Mouse (Mus musculus) stomach, embryonic 16.5 days (tissue): ENCODE results near the gene Mpdz. TPM values are rescaled to one million over a fixed set of nuclear protein-coding genes. Genes with fewer than 3 reads are reported as not detected.

Experiments used
- ATAC-seq: fragments of 200-750 bp; cut with Nextera tagmentation; 2 replicates; pipeline ENCODE4 v1.8.0; 2017; ENCODE audit warnings: moderate number of reproducible peaks, moderate TSS enrichment; ENCODE audit not compliant: insufficient read depth, low FRiP score
- H3K27ac ChIP-seq: fragments of 300-500 bp; sonication (generic); 2 replicates; pipeline ENCODE4 v1.5.1; 2014; ENCODE audit warnings: low read length
- H3K27me3 ChIP-seq: fragments of 300-500 bp; sonication (generic); 2 replicates; pipeline ENCODE4 v1.6.1; 2014; ENCODE audit warnings: low read length, control low read depth, mixed read lengths; ENCODE audit not compliant: control insufficient read depth, insufficient read depth
- H3K36me3 ChIP-seq: fragments of 300-500 bp; sonication (generic); 2 replicates; pipeline ENCODE4 v1.6.1; 2014; ENCODE audit warnings: low read length; ENCODE audit not compliant: control insufficient read depth, insufficient read depth
- H3K4me1 ChIP-seq: fragments of 300-500 bp; sonication (generic); 2 replicates; pipeline ENCODE4 v1.6.1; 2014; ENCODE audit warnings: low read length, control low read depth, mixed read lengths; ENCODE audit not compliant: control insufficient read depth, insufficient read depth
- H3K4me2 ChIP-seq: fragments of 300-500 bp; sonication (generic); 2 replicates; pipeline ENCODE4 v1.6.1; 2014; ENCODE audit warnings: low read depth, low read length, mixed read lengths
- H3K4me3 ChIP-seq: fragments of 300-500 bp; sonication (generic); replicated peaks from 2 replicates; pipeline ENCODE4 v1.5.1; 2014; ENCODE audit warnings: mild to moderate bottlenecking, low read length
- H3K9ac ChIP-seq: fragments of 300-500 bp; sonication (generic); 2 replicates; pipeline ENCODE4 v1.6.1; 2014; ENCODE audit warnings: low read length
- H3K9me3 ChIP-seq: fragments of 300-500 bp; sonication (generic); replicated peaks from 2 replicates; pipeline ENCODE4 v1.6.1; 2016; ENCODE audit warnings: low read length, control low read depth; ENCODE audit not compliant: control insufficient read depth
- WGBS: fragments of 180-500 bp; shearing (Covaris S2); extraction: QIAGEN DNeasy Blood & Tissue Kit; methylation state at CpG from one replicate; pipeline ENCODE4 v1.1.7; 2014; 5-methylcytosine and 5-hydroxymethylcytosine counted together
- polyA plus RNA-seq: library from polyadenylated mRNA; unstranded; fragments of >200 nt; fragmentation: Nextera tagmentation; extraction: Ambion mirVana; gene quantifications from 2 replicates; pipeline ENCODE4 v1.2.1, GENCODE M21; 2015

Gene Mpdz
- polyA plus RNA-seq, 1 experiment from 2014 or later, result 23.4 TPM

DNA sequence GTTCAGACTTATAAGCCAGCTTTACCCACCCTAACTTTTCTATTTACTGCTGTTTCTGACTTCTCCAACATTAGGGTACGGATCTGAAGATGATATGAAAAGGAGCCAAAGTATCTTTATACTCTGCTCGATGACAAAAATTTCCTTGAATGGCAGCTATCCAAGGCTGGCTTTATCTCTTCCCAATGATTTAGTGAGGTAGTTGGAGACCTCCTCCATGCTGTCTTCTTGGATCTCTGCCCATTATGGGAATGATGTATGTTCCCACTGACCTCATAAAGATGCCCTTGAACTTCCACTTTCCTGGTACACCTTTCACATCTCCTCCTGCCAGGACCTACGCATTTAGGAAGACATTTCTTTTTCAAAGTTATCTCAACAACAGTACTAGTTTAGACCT, 11.2 kb upstream of the Mpdz start:
- H3K36me3 ChIP-seq, result no peaks in the 10 kb centered on the region
- no peak overlapping the region for H3K4me2 ChIP-seq
- no peaks in the 10 kb centered on the region for H3K27me3 ChIP-seq
- no peak overlapping the region for H3K9ac ChIP-seq
- 68% methylated on average over 3 of the region's 3 CpGs for WGBS
- ATAC-seq, result no peak
- H3K27ac ChIP-seq, result no peak overlapping the region
- H3K4me1 ChIP-seq, result no peaks in the 10 kb centered on the region
- no peaks in the 10 kb centered on the region for H3K9me3 ChIP-seq
- H3K4me3 ChIP-seq, result no peak overlapping the region

DNA sequence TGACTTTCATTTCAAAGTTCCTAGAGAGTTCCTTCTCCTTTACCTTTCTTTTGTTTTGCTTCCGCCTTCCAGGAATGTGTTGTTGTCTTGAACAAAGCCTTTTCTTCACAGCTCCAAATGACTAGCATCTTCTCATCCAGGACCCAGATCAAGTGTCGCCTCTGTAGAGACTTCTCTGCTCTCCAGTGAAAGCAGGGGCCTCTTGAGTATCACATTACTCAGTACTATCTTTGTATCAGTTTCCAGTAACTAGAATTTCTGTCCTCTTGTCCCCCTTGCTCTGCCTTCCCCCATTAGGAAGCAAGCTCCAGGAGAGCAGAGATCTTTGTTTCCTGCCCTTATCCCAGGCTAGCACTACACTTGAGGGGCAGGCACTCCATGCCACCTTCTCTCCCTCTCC, 9.6 kb upstream of the Mpdz start:
- Histone ChIP-seq H3K36me3 (no peaks in the 10 kb centered on the region), H3K27me3 (no peaks in the 10 kb centered on the region), H3K9ac (no peak overlapping the region), H3K4me1 (no peaks in the 10 kb centered on the region), H3K4me2 (no peak overlapping the region), H3K4me3 (no peak overlapping the region), H3K9me3 (no peaks in the 10 kb centered on the region), H3K27ac (no peak overlapping the region)
- ATAC-seq, result no peak
- 49% methylated on average over 2 of the region's 2 CpGs for WGBS

DNA sequence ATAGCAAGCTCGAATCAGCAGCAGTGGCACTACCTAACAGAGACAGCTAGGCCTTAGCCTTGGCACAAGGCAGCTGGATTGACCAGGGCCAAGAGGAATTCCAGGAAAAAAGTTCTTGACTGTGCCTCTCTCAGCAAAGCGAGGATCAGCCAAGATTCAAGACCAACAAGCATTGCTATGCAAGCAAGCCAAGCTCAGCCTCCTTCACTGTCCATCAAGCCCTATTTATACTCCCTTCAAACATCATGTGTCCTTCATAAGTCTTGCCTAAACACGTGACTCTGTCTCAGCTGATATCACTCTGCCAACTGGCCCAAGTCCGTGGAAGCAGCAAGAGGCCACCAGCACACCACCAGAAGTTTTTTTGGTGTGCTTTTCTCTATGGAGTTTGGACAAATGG, 6.8 kb upstream of the Mpdz start:
- H3K27me3 ChIP-seq, result no peaks in the 10 kb centered on the region
- 67% methylated on average over 4 of the region's 4 CpGs for WGBS

DNA sequence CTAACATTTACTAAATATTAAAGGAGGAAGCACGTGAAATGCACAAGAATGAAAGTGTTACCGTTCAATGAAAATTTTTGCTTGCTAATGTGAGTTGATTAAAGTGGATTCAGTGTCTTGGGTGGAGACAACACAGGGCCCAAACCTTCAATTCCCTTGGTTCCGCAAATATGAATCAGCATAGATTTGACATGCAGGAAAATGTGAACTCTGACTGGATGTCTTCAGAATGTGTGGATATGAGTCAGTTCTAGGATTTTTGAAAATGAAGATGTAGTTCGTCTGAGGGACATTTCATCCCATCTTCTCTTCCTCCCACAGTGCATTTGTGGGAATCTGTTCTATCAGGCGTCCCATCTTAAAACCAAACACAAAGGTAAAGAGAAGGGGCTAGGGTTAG, 951 bp upstream of the Mpdz start:
- no peak overlapping the region for H3K4me3 ChIP-seq

More for the DNA sequence above, 6.8 kb upstream of the Mpdz start:
- no peak overlapping the region for H3K9ac ChIP-seq
- no peak overlapping the region for H3K4me2 ChIP-seq
- no peaks in the 10 kb centered on the region for H3K4me1 ChIP-seq
- H3K9me3 ChIP-seq, result no peaks in the 10 kb centered on the region
- H3K4me3 ChIP-seq, result no peak overlapping the region
- no peak for ATAC-seq
- H3K27ac ChIP-seq, result no peak overlapping the region
- H3K36me3 ChIP-seq, result no peaks in the 10 kb centered on the region

DNA sequence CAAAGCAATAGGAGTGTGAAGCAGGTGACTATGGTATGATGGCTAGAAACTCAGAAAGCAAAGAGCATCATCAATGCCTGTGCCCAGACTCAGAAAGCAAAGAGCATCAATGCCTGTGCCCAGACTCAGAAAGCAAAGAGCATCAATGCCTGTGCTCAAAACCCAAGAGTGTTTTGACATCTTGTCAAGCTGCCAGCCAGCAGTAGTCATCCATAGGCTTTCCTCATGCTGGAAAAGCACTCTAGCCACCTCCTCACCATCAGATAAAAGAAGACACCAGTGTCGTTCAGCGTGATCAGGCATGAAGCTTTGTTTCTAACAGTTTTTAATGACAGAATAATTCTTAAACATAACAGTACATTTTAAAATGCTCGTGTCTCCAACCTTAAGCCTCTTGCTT, 8.7 kb downstream of the Mpdz start:
- 84% methylated on average over 3 of the region's 3 CpGs for WGBS
- H3K27ac ChIP-seq, result no peak overlapping the region
- no peaks in the 10 kb centered on the region for H3K27me3 ChIP-seq
- H3K4me3 ChIP-seq, result no peak overlapping the region
- ATAC-seq, result no peak
- H3K4me1 ChIP-seq, result no peaks in the 10 kb centered on the region
- no peaks in the 10 kb centered on the region for H3K9me3 ChIP-seq
- H3K9ac ChIP-seq, result no peak overlapping the region
- no peaks in the 10 kb centered on the region for H3K36me3 ChIP-seq
- H3K4me2 ChIP-seq, result no peak overlapping the region

More for the DNA sequence above, 951 bp upstream of the Mpdz start:
- no peak overlapping the region for H3K9ac ChIP-seq
- no peaks in the 10 kb centered on the region for H3K4me1 ChIP-seq
- peak overlapping the region; percentile 81; the same call in 1 of the 2 replicates for H3K4me2 ChIP-seq
- no peaks in the 10 kb centered on the region for H3K9me3 ChIP-seq
- no peaks in the 10 kb centered on the region for H3K36me3 ChIP-seq
- no peaks in the 10 kb centered on the region for H3K27me3 ChIP-seq
- WGBS, result 87% methylated on average over 5 of the region's 5 CpGs
- ATAC-seq, result no peak
- H3K27ac ChIP-seq, result no peak overlapping the region

DNA sequence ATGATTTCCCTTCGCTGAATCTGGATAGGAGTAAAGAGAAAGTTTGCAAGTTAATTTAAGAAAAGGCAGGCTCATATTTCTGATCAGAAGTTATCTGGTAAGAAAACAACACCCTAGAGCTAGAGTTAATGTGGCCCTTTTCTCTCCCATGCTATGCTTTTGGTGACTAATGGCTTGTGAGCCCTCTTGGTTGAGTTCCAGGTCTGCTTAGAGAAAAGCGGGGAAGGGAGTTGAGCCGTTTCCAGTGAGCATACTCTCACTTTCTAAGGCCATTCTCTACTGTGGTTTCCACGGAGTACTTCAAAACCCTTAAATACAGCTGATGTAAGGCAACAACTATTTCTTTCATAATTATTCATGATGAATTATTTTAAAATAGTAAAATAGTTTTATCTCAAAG, 11.8 kb downstream of the Mpdz start:
- ATAC-seq, result no peak
- H3K4me3 ChIP-seq, result no peak overlapping the region
- no peaks in the 10 kb centered on the region for H3K9me3 ChIP-seq
- WGBS, result 69% methylated on average over 4 of the region's 4 CpGs
- H3K4me1 ChIP-seq, result no peaks in the 10 kb centered on the region
- H3K4me2 ChIP-seq, result no peak overlapping the region
- no peaks in the 10 kb centered on the region for H3K36me3 ChIP-seq
- H3K9ac ChIP-seq, result no peak overlapping the region
- H3K27me3 ChIP-seq, result no peaks in the 10 kb centered on the region
- no peak overlapping the region for H3K27ac ChIP-seq

DNA sequence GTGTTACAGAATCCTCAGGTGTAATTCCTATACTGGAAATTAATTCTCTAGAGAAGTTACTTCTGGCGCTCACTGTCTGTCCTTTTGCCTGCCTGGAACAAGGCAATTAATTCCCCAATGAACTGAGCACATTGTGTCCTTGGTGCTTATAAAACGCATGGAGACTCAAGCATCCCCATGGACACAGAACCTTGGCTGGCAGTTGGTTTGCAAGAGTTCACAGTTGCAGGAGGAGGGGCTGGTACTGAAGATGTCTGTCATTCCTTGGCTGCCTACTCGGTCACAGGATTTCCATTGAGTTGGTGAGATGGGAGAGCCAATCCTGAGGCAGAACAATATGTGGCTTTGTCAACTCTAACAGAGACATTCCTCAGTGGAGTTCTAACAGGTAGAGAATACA, 12.5 kb downstream of the Mpdz start:
- Histone ChIP-seq H3K27ac (no peak overlapping the region), H3K36me3 (no peaks in the 10 kb centered on the region), H3K9ac (no peak overlapping the region), H3K9me3 (no peaks in the 10 kb centered on the region), H3K27me3 (no peaks in the 10 kb centered on the region), H3K4me1 (no peaks in the 10 kb centered on the region), H3K4me3 (no peak overlapping the region), H3K4me2 (no peak overlapping the region)
- ATAC-seq, result no peak
- 77% methylated on average over 3 of the region's 3 CpGs for WGBS

DNA sequence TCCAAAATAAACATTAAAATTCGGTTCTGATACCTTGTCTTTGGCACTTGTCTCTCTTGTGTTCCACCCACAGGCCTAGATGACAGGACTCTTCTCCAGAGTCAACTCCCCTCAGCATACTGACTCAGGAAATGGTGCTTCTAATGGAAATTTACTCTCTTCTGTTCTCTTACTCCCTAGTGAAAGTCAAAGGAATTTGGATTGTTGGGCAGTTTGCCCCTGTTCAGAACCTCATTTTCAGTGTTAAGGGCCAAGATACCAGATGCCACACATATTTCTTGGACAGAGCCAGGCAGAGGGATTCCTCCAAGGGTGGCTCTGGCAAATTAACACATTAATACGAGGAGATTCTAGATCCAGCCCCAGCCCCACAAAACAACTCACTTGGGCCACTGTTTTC, 12.9 kb downstream of the Mpdz start:
- no peak overlapping the region for H3K27ac ChIP-seq
- no peak overlapping the region for H3K9ac ChIP-seq
- no peaks in the 10 kb centered on the region for H3K9me3 ChIP-seq
- H3K4me2 ChIP-seq, result no peak overlapping the region
- H3K36me3 ChIP-seq, result no peaks in the 10 kb centered on the region
- no peak for ATAC-seq
- no peak overlapping the region for H3K4me3 ChIP-seq
- no peaks in the 10 kb centered on the region for H3K4me1 ChIP-seq
- whole genome bisulfite sequencing, result 53% methylated on average over 2 of the region's 2 CpGs
- H3K27me3 ChIP-seq, result no peaks in the 10 kb centered on the region

DNA sequence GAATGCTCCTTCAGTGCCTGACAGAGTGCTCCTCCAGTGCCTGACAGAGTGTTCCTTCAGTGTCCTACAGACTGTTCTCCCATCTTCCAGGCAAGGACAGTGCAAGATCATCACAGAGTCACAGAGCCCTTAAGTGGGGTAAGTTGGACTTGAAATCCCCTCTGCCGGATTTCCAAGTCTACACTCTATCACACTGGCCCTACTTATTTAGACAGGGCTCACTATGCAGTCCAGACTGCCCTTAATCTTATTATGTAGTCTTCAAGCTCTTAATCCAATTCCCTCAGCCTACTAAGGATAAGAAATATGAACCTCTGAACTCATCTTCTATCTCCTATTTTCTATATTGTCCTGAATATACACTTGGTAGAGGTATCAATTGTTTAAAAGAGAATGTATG, 19.1 kb downstream of the Mpdz start:
- H3K27ac ChIP-seq, result no peak overlapping the region
- H3K9me3 ChIP-seq, result no peaks in the 10 kb centered on the region
- H3K4me3 ChIP-seq, result no peak overlapping the region
- H3K4me2 ChIP-seq, result no peak overlapping the region
- no peaks in the 10 kb centered on the region for H3K4me1 ChIP-seq
- ATAC-seq, result no peak
- H3K36me3 ChIP-seq, result no peaks in the 10 kb centered on the region
- no peak overlapping the region for H3K9ac ChIP-seq
- WGBS, result 76% methylated on average over 1 of the region's 1 CpGs
- H3K27me3 ChIP-seq, result no peaks in the 10 kb centered on the region

DNA sequence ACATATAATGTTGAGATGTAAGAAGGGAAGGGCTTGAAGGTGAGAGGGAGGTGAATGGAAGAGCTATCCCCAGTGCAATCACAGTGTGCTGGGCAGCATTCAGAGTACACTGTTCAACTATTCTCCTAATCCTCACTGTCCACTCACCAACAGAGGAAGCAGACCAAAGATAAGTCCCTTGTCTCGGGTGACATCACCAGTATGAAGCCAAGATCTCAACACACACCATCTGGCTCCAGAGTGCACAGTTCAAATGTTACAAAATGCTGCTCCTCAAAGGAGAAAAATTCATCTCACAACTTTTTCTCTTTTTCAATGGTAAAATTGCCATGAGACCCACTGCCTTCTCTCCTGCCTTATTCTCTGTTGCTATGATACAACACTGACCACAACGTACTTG, 21.0 kb downstream of the Mpdz start:
- H3K4me3 ChIP-seq, result no peak overlapping the region
- H3K27ac ChIP-seq, result no peak overlapping the region
- no peaks in the 10 kb centered on the region for H3K9me3 ChIP-seq
- no peak overlapping the region for H3K9ac ChIP-seq
- no peaks in the 10 kb centered on the region for H3K36me3 ChIP-seq
- H3K4me1 ChIP-seq, result no peaks in the 10 kb centered on the region
- H3K27me3 ChIP-seq, result no peaks in the 10 kb centered on the region
- WGBS, result 65% methylated on average over 2 of the region's 2 CpGs
- H3K4me2 ChIP-seq, result no peak overlapping the region
- no peak for ATAC-seq
